Mouse (Mus musculus): ENCODE data around the gene Tmem86a.
A peak's percentile ranks its signal among the peaks of the same experiment; 100 is the strongest.

Tmem86a gene

DNA sequence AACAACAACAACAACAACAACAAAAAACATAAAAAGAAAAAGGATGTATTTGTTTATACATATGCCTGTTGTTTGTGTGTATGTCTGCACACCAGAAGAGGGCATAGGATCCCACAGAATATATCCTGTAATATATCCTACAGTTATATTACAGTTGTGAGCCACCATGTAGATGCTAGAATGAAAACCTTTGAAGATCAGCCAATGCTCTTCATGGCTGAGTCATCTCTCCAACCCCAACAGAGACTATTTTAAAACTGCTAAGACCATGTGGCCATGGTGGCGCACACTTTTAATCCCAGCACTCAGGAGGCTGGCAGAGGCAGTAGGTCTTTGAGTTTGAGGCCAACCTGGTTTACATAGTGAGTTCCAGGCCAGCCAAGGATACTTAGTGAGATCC is 22.9 kb upstream of the Tmem86a start:
- DNase-seq (ENCODE audit: extremely low spot score), result no peak

DNA sequence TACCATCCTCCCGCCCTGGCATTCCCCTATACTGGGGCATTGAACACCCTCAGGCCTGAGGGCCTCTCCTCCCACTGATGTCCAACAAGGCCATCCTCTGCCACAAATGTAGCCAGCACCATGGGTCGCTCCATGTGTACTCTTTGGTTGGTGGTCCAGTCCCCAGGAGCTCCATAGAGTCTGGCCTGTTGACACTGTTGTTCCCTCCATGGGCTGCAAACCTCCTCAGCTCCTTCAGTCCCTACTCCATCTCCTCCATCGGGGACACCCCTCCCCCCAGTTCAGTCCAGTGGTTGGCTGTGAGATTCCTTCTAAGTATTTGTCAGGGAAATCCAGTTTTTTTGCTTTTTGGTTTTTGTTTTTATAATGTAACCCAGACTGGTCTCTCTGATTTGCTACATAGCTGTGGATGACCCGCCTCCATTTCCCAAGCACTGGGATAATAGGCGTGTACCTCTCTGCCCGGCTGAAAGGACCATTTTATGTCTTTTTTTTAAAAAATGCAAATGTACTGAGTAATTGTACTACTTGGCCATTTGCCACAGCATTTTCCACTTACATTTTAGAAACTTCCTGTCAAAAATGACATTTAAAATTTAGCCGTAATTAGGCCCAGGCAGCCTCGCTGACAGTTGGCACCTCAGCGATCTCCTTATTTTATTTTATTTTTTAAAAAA is 19.7 kb upstream of the Tmem86a start:
- no peak for DNase-seq (ENCODE audit: extremely low spot score)

GRCm38 (mm10) chr7:47031371-47031770 is 19.0 kb upstream of the Tmem86a start:
- DNase-seq (ENCODE audit: extremely low spot score), result no peak

GRCm38 (mm10) chr7:47034785-47035384 is 15.5 kb upstream of the Tmem86a start:
- DNase-seq (ENCODE audit: extremely low spot score), result no peak

- DNase-seq (ENCODE audit: extremely low spot score), result no peak
Measured at GRCm38 (mm10) chr7:47035426-47035825, 15.0 kb upstream of the Tmem86a start.

GRCm38 (mm10) chr7:47041706-47042105 is 8.7 kb upstream of the Tmem86a start:
- DNase-seq (ENCODE audit: extremely low spot score), result no peak

DNA sequence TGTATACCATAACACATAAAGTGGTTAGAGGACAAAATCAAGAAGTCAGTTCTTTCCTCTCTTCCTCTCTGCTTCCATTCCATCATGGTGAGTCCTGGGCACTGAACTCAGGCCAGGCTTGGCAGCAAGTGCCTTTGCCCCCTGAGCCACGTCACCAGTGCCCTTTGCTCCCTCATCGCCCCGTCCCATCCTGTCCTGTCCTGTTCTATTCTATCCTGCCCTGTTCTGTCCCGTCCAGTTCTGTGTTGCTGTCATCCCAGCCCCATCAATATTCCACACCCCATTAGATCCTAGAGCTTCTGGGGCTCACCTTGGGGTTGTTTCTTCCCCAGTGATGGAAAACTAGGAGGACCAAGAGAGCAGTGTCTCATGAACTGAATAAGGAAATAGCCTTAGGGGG is 8.3 kb upstream of the Tmem86a start:
- DNase-seq (ENCODE audit: extremely low spot score), result no peak

DNA sequence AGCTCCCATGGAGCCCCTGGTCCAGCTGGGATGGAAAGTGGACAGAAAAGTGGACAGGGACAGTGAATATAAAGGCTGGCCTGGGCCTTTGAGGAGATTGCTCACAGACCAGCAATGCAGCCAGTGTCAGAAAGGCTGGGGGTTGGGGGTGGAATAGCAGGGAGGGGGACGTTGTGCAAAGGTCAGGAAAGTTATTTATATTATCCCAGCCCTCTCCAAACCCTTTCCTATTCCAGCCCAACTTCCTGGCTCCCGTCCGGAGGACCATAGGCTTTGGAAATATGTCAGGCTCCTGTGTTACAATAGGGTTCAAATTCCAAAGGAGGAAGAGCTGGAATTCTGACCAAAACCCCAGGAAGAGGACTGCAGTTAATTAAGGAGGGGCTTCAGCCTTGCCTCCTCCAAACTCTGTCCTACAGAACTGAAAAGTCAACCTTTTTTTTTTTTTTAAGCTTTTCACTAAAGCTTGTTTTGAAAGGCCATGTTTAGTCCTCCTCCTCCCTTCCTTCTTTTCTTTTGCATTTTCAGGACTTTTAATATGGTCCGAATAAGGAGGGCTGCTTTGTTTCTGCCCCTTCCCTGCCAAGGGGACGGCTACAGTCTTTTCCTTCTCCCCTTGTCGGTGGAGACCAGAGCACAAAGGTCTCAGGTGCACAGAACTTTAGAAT is 7.4 kb upstream of the Tmem86a start:
- no peak for DNase-seq (ENCODE audit: extremely low spot score)

DNA sequence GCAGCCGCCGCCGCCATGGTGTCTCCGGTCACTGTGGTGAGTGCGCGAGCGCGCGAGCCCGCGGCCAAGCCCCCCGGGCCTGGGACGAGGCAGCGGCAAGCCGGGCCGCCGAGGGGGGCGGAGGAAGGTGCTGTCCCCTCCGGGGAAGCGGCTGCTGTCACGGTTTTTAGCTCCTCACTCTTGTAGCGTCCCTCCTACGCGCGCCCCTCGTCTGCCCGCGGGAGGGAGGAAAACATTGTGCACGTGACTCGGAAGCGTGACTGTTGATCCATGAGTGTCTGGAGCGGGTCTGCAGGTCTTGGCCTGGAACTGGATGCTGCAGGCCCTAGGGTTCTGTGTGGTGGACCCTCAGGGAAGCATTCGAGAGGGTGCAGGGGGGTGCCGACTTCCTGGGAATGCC is 365 bp downstream of the Tmem86a start:
- no peak for DNase-seq (ENCODE audit: extremely low spot score)

DNA sequence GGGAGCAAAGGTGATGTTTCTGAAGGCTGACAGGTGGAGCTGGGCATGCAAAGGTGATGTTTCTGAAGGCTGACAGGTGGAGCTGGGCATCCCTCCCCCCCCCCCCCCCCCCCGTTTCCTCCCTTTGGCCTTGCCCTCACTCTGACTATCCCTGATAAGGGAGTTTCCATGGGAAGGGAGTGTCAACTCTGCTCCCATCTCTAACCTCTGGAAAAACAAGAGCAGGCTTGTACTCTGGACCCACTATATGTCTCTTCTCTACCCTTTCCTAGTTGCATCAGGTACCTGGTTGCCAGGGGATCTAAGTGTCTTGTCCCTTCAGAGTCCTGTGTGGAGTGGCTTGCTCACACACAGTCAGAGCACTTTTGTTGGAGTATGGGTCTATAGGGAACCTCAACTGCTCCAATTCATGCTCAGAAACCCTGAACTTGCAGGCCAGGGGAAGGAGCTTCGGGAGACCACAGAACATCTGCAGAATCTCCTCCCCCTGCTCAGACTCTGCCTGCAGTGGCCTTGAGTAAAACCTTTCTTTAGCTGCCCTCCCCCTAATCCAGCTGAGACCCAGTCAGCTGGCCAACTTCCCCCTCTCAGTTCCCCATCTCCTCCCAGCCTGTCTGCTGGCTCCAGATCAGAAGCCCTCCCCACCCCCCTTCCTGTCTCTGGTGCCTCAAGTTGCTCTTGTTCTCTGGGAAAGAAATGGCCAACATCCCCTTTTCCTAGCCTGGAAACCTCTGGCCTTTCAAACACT is 1.2 kb downstream of the Tmem86a start:
- no peak for DNase-seq (ENCODE audit: extremely low spot score)

- no peak for DNase-seq (ENCODE audit: extremely low spot score)
Measured at GRCm38 (mm10) chr7:47052276-47052675, 1.9 kb downstream of the Tmem86a start.

DNA sequence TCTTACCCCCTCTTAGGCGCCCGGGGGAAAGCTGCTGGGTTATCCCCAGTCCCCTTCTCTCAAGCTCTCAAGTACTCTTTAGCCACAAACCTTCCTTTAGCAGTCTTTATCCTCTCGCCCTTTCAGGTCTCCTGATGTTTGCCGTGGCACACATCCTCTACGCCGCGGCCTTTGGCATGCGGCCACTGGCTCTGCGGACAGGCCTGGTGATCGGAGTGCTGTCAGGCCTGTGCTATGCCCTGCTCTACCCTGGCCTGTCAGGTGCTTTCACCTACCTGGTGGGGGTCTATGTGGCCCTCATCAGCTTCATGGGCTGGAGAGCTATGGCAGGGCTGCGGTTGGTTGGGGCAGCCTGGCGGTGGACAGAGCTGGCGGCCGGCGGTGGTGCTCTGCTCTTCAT is 2.9 kb downstream of the Tmem86a start:
- no peak for DNase-seq (ENCODE audit: extremely low spot score)

DNA sequence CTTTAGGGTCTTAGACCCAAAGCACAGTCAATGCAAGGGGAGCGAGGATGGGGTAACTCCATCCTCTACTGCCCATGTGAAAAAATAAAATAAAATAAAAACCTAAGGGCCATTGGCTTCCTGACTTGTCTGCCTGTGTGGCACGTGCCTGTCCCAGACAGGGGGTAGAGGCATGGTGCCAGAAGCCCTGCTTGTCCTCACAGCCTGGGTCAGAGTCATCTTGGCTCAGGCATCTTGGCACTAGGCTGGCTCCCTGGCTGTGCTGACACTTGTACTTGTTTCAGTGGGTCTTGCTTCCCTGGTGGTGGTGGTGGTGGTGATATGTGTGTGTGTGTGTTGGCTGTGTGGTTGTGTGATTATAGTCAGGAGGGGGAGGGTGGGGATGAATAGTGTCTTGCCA is 4.3 kb downstream of the Tmem86a start:
- DNase-seq (ENCODE audit: extremely low spot score), result no peak

- DNase-seq (ENCODE audit: extremely low spot score), result no peak
Measured at GRCm38 (mm10) chr7:47055744-47056143, 5.3 kb downstream of the Tmem86a start.

DNA sequence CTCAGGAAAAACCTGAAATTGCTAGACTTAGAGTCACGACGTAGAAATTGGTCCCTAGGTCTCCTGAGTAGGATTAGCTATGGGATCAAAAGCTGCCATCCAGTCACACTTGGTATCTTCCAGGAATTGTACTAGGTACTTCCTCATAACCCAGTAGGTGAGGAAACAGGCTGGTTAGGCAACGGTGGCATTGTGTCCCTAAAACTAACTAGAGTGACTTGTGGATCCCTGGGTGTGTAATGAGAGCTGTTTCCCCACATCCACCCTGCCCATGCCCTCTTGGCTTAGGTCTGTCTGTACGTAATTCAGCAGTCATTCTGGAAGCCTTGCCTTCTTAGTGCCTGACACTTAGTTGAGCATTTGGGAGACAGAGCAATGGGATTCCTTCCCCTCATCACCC is 5.9 kb downstream of the Tmem86a start:
- no peak for DNase-seq (ENCODE audit: extremely low spot score)

DNA sequence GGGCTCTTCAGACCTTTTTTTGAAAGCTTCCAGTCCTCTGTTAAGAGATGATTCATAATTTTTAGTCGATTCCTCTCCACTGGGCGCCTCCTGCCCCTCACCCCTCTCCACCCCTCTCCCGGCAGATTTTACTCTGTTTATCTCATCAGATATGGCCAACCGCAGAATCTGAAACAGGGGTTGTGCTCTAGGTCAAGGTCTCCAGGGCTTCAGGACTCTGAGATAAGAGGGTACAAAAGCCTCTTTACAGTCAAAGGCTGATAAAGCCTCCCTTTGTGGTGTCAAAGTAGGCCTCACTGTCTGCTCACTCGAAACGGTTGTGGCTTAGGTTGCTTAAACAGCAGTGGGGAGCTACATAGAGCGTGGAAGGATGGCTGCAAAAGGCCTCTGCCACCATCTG is 8.9 kb downstream of the Tmem86a start:
- DNase-seq (ENCODE audit: extremely low spot score), result no peak

DNA sequence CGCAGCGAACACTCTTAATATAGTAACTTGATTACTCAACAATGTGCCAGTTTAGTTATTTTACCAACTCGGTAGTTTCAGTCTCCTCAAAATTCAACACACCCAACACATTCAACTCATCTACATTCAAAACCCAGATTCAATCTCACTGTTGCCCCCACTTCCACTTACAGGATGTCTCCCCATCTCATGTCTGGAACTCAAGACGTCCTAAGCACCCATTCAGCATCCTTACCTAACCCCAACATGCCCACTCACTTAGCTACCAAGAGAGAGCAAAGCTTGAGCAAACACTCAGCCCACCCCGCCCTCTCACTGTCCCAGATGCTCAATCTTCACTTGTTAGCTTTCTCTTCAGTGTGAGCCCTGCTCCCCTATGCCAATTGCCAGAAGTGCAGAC is 11.2 kb downstream of the Tmem86a start:
- DNase-seq (ENCODE audit: extremely low spot score), result no peak

- no peak for DNase-seq (ENCODE audit: extremely low spot score)
Measured at GRCm38 (mm10) chr7:47066942-47067341, 16.5 kb downstream of the Tmem86a start.

- peak; percentile 12 for DNase-seq (ENCODE audit: extremely low spot score)
Measured at GRCm38 (mm10) chr7:47067879-47068278, 17.5 kb downstream of the Tmem86a start.

GRCm38 (mm10) chr7:47072551-47072950 is 22.1 kb downstream of the Tmem86a start:
- no peak for DNase-seq (ENCODE audit: extremely low spot score)

- DNase-seq (ENCODE audit: extremely low spot score), result no peak
Measured at GRCm38 (mm10) chr7:47073536-47074521, 23.4 kb downstream of the Tmem86a start.

All from embryo, embryonic 9.5 days (tissue).